Mouse (Mus musculus) cortical plate, adult 2 months (tissue): ENCODE results near the gene Kctd17.

ENCODE experiments used
- CTCF ChIP-seq: fragments of 200-500 bp; IDR thresholded peaks from 2 replicates; pipeline ENCODE4 v1.5.1; 2011; ENCODE audit warnings: mild to moderate bottlenecking, control low read depth, low read length; ENCODE audit not compliant: insufficient read depth; ENCODE audit errors: extremely low read depth
- POLR2A ChIP-seq: fragments of 200-500 bp; IDR thresholded peaks from 2 replicates; pipeline ENCODE4 v1.6.1; 2011; ENCODE audit warnings: mild to moderate bottlenecking, low read length, control low read depth; ENCODE audit not compliant: insufficient read depth; ENCODE audit errors: extremely low read depth

DNA sequence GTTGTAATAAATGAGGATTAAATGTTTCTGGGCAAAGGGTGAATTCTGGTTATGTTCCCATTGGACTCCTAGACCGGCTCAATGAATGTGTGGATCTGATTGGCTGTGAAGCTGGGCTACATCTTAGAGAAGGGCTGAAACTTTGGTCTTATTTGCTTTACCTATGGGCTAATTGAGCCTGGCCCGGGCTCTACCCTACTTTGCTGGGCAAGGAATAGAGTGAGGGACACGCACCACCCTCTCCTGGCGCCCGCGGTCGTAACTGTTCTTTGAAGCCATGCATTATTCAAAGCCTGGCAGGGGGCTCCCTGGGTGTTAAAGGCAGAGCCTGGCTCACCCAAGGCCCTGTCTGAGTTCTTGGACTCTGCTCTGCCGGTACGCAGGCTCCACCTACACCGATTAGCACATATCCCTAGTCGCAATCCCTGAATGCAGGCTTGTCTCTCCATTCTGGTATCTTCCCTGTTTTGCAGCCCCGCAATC, 18.8 kb upstream of the Kctd17 start:
- TF ChIP-seq CTCF: no peak
- no peak for TF ChIP-seq POLR2A
